Mouse (Mus musculus) left cerebral cortex, adult 9 months (tissue): ENCODE measurements around the gene Ctu2.

Experiments
- DNase-seq, 2 experiments: peaks; one replicate each; pipeline ENCODE4 v3.0.0; 2022; ENCODE audit warnings: low spot score in 2 of 2

Ctu2 gene

GRCm38 (mm10) chr8:122475580-122476320 lies at the start of gene Ctu2, which contains the start of gene Rnf166:
Gene Ctu2, plus strand, starts transcription at chr8:122476143.
Gene Rnf166, minus strand, starts transcription at chr8:122476064.
- DNase-seq: peak; percentile 72 to 86

DNA sequence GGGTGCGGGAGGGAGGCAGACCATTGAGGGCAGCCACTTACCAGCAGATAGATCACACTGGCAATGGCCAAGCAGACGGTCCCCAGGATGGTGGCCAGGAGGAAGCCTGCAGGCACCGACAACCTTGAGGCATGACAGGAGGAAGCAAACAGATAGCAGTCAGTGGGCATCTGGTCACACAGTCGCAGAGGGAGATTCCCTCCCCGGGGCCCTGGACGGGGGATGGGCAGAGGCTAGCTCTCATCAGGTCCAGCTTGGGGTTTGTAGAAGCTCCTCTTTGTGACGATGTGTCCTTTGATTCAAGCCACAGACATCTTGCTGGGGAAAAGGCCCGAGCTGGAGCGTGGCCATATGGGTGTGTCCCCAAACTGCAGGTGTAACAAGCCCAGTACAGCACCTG lies 49.8 kb upstream of the Ctu2 start:
- no peak for DNase-seq

DNA sequence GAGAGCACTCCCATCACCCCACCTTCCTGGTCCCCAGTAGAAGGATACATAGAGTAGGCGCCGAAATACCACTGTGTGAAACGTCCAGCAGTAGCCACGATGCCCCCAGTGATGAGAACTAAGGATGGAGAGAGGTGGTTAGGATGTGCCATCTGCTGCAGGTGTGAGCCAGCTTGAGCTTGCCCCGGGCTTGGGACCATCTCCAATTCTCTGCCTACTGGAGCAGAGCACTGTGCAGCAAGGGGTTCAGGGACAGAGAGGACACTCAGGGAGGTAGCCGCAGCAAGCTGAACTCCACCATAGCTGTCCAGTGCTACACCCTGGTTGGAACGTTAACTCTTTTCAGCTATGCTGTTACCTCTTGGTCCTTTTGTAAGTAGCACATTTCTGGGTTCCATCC lies 48.3 kb upstream of the Ctu2 start:
- DNase-seq: no peak

DNA sequence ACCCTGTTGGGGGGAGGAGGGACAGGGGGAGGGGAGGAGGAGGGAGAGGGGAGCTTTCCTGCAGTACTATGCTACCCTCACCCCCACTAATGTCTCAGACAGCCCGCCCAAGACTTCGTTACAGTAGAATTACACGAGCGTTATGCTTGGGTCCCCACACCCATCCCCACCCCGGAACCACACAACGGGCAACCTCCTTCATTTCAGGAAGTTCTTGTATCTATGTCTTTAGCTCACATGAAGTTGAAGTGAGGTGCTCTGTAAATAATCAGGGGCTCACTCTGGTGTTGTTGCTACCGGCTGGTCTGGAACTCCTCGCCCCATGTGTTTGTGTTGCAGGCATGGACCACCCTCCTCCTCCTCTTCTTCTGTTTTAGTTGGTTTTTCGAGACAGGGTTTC lies 47.8 kb upstream of the Ctu2 start:
- DNase-seq: no peak

- no peak for DNase-seq
Measured at GRCm38 (mm10) chr8:122430058-122430636, 45.8 kb upstream of the Ctu2 start.

GRCm38 (mm10) chr8:122430646-122431045 lies 45.3 kb upstream of the Ctu2 start:
- DNase-seq: no peak

- DNase-seq: no peak
Measured at GRCm38 (mm10) chr8:122431694-122432442, 44.1 kb upstream of the Ctu2 start.

DNA sequence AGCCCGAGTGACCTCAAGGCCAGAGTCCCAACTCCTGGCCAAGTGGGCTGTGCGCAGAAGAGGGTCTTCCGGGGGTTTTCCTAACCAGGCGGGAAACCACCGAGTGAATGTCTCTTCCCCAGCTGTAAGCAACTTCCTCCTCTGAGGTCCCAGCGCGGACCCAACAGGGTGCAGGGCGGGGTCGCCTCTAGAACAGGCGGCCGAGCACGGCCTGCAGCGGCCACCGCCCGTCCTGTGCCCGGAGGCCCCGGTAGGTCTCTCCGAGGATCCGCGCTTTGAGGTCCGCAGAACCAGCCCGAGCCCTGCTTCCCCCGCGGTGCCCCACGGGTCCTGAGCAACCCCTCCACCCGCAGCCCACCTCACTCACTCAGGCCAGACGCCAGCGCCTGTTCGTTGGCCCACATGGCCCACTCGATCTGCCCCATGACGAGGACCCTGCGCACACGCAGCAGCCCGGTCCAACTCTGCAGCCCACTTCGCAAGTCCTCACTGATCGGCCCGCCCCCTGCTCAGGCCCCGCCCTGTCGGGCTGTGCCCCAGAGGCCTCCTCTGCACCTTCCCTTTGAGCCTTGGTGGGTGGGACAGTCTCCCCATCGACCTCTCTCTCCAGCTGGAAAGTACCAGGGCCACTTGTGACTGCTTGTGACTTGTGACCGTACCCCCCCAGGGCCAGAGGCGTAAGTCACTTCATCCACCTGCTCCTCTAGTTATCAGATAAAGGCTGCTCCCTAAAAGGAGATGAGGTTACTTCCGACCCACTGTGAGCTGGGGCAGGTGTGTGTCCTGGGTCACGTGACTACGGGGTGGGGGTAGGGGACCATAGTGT lies 43.3 kb upstream of the Ctu2 start, which contains the start of gene Cyba:
TSS of gene Cyba (minus strand) at position 488 of the 826 bp plus-strand sequence.
- no peak for DNase-seq

GRCm38 (mm10) chr8:122433269-122433905 lies 42.6 kb upstream of the Ctu2 start:
- DNase-seq: no peak

DNA sequence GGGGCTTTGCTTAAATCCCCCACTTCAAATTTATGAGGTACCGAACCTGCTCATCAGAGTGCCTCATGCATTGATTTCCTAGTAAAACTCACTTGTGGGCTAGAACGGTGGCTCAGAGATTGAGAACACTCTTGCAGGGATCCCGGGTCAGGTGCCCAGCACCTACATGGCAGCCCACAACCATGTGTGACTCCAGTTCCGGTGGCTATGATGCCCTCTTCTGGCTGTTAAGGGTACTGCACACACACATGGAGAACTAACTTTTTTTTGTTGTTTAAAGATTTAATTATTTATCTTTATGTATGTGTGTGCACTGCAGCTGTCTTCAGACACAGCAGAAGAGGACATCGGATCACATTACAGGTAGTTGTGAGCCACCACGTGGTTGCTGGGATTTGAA lies 40.6 kb upstream of the Ctu2 start:
- DNase-seq: no peak

DNA sequence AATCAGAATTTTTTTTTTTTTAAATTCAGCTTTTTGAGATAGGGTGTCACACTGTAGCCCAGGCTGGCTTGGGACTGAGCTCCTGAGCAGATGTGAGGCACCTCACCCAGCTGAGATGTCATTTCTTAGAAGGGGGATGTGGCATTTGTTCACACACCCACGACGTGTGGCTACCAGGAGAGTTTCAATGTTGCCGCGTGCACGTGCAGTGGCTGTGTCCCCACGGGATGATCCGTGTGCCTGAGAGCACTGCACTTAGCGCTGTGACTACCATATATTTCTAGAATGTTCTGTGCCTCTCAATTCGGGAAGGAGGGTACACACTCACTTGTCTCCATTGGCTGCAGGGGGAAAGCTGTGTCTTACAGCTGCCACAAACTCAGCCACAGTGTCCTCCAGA lies 39.8 kb upstream of the Ctu2 start:
- DNase-seq: no peak

DNA sequence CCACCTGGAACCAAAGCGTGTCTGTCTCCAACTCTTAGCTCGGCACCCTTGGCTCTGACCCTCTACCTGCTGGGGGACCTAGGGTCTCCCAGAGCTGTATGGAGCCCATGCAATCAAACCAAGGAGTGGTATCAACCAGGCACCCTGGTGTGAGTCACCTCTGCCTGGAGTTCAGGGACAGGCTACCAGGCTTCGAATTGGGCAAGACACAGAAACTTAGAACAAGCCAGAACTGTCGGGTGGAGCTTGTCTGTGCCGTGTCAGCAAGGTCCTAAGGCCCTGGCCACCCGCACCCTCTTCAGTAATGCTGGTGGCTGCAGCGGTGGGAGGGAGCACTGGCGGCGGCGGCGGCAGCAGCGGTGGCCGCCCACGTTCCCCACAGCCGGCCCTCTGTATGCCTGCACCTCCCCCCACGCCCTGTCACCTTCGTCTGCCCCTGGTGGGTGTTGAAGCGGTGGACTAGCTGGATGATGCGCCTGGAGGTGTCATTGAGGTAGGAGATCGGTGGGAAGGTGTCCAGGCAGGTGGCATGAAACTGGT lies 39.3 kb upstream of the Ctu2 start:
- no peak for DNase-seq

- no peak for DNase-seq
Measured at GRCm38 (mm10) chr8:122437708-122438331, 38.1 kb upstream of the Ctu2 start.

GRCm38 (mm10) chr8:122439336-122439735 lies 36.6 kb upstream of the Ctu2 start:
- DNase-seq: no peak

DNA sequence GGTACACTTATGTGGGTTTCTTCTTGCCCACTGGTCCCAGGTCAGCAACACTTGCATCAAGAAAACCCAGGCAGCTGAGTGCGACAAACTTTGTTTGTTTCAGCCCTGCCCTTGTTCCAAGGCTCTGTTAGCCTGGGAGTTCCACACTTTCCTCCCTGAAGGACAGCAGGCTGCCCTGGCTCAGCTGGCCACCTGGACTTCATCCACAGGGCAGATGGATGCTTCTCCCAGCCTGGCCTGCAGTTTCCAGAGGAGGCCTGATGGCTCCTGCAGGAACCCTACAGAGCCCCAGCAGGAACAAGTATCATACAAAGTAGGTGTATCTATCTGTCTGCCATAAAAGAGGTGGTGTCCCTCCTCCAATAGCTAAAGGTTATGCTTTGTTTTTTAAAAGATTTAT lies 34.6 kb upstream of the Ctu2 start:
- no peak for DNase-seq

DNA sequence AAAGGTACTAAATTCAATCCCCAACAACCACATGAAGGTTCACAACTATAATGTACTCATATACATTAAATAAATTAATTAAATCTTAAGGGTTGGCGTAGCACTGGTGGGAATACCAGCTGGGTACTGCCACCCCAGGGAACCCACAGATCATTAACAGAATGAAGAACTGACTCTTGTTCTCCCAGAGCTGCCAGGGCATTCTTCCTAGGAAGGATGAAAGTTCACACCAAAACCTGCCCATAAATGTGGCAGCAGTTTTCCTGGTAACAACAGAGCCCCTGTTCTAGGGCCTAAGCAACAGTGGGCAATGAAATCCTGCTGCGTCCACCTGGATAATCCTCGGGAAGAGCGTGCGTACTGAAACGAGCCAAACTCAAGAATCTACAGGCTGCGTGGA lies 33.6 kb upstream of the Ctu2 start:
- no peak for DNase-seq

GRCm38 (mm10) chr8:122442781-122443180 lies 33.2 kb upstream of the Ctu2 start:
- no peak for DNase-seq

DNA sequence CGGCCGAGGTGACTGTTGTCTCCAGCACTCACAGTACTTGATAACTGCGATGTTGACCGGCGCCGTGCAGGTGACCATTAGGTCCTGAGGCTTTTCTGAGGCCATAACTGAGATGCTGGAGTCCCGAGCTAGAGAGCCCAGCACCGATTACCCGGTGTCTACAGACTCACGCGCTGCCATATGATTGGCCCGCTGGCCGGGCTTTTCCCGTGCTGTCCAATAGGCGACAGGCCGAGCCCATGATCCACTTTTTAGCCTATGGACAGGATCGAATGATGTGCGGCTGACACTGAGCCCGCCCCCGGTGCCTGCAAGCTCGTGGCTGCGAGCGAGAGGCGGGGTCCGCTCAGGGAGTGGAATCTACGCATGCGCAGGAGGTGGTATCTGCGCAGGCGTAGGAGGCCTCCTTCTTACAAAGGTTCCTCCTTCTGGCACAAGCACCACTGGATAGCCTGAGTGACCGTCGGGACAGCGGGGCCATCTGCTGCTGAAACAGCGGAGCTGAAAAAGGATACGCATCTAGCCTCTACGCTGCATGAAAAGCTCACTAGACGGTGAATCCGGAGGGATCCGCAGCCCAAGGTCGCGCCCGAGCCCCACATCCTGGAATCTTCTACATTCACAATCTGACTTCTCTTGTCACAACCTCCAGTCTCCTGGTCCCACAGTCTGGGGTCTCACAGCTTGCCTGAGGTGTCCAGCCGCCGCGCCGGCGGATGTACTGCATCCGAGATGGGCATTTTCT lies 32.5 kb upstream of the Ctu2 start, which contains the start of gene Mvd:
TSS of gene Mvd (minus strand) at position 161 of the 745 bp plus-strand sequence.
- peak; percentile 99 for DNase-seq

DNA sequence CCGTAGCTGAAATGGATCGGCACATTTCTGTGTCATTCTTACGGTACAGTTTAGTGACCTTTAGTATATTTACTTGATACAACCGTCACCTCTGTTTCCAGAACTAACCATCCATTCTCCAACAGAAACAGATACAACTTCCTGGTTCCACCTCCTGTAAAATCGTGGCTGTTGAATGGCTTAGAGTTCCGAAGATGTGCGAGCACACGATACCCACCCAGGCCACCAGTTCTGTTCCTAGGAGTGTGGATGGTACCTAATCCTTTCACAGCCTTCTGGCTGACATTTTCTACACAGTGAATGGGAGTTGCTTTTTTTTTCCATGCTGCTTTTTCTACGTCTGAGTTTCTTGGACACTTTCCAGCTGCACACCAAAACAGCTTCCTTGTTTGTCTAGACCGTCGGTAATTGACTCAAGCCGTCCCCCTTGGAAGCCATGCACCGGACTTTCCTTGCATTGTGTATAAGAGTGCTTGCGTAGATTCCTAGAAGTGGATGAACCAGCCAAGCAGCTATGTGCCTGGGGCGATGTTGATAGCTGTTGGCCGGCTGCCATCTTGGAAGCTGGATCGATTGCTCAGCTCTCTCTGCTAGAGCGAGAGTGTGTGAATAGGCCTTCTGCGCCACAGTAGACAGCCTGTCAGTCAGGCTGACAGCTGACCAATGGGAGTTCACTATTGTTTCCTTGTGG lies 31.7 kb upstream of the Ctu2 start:
- peak; percentile 58 to 86 for DNase-seq
